Mouse (Mus musculus) embryonic stem cell, embryonic (primary cell): ENCODE data around the gene 1700028J19Rik.
"Not testable (repeated sequence)": the region's sequence is repeated elsewhere in the genome, so short reads cannot be mapped to it uniquely, and the experiment has no call there.

Experiments used
- CTCF ChIA-PET, 4 experiments: fragments of 300-600 bp in 2 of 4; fragments of 350-600 bp in 2 of 4; sonication (Branson Sonifier 250); formaldehyde crosslinking; loops; one replicate each; lab custom pipeline; 2022; ENCODE audit warnings: inconsistent platforms in 2 of 4; lab: Charles Lee
- POLR2A ChIA-PET, 4 experiments: fragments of 300-600 bp in 2 of 4; fragments of 350-600 bp in 2 of 4; sonication (Branson Sonifier 250); formaldehyde crosslinking; loops; one replicate each; lab custom pipeline; 2022; ENCODE audit warnings: antibody characterized with exemption in 4 of 4, inconsistent platforms in 1 of 4; lab: Charles Lee

The 1700028J19Rik gene

DNA sequence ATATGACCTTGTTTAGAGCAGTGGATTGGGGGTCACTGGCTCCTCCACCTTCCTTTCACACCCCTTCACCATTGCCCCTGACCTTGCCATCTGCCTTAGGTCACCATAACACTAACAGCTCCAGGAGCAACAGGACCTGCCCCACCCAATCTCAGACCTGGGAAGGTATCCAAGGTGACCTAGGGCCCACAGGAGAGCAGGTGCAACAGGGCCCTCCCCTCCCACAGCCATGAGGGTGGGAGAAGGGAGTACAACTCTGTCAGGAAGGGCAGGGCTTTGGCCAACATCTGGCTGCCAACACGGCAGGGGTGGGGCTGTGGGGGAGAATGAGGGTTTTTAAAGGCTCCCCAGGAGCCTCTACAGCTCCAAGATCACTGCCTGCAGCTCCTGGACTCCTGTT is 21.4 kb downstream of the 1700028J19Rik start, which contains the start of gene Klk1:
Gene Klk1, plus strand, starts transcription at position 285 of the 400 bp plus-strand sequence.
- ChIA-PET CTCF (interaction anchor here in 3 of 4 experiments (0.6 to 1.2 kb wide), 5 partner anchors 21 to 449 kb away, joined by 3 to 11 read pairs (median 3); no protein-coding TSS in a partner anchor), POLR2A (interaction anchor here (0.8 to 6.4 kb wide), 12 partner anchors 8 to 271 kb away, joined by 3 to 34 read pairs (median 3); partner anchors contain the start of genes 1700028J19Rik (in 4 of the 4), 2410002F23Rik (in 4 of the 4), Emc10 (in 1 of the 4) and Fam71e1 (in 1 of the 4))

DNA sequence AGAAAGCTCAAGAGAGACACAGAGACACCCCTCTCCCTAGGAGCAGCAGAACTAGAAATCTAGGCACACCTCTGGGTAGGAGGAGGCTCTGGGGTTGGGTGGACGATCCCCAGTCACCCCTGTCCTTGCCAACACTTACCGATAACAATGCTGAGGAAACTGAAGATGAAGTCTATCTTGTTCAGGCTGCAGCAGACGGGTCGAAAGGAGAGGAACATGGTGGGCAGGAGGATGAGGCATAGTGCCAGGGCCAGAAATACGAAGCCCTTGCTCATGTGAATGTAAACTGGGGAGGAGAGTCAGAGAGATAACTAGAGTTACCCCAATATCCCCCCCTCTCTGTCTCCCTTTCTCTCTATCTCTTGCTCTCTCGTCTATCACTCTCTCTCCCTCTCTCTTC is 24.2 kb downstream of the 1700028J19Rik start:
- CTCF ChIA-PET = not testable (repeated sequence)
- POLR2A ChIA-PET = interaction anchor here in 1 of 4 experiments (6.4 kb wide), 1 partner anchor 24 kb away, joined by 34 read pairs; the partner anchor contains the start of genes 1700028J19Rik and 2410002F23Rik

DNA sequence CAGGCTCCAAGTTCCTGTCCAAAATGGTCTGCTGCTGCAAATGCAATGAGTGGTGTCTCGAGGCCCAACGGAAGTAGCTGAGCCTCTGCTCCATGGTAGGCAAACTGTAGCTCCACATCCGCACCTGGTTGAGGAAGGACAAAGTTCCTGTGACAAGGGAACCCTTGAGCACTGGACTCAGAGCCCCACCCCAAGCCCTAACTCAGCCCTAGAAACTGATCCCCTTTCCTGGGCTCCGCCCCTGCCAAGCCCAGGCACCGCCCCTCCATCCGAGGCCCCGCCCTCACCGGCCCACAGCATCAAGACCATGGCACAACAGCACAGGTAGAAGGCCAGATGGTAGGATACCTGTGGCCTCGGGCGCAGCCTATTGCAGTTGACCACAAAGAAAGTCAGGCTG is 24.9 kb downstream of the 1700028J19Rik start:
- CTCF ChIA-PET = not testable (repeated sequence)
- POLR2A ChIA-PET = interaction anchor here in 1 of 4 experiments (0.5 to 6.4 kb wide), 2 partner anchors 25 to 136 kb away, joined by 3 to 34 read pairs; partner anchors contain the start of genes 1700028J19Rik and 2410002F23Rik

DNA sequence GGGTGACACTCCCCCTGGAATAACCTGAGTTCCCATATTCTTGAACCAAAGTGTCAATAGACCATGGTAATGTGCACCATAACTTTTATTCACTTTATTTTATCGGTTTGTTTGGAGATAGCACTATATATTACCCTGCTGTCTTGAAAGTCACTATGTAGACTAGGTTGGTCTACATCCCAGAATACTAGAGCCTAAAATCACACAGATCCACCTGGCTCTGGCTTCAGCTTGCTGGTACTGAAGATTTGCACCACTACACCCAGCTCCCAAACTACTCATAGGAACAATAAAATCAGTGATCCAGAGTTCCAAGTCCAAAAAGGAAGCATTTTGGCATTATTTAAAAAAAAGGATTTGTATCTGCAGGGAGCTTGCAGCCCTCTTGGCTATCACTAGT is 30.9 kb downstream of the 1700028J19Rik start, which contains the start of gene Klk1b5:
Gene Klk1b5, plus strand, starts transcription at position 301 of the 400 bp plus-strand sequence.
- ChIA-PET CTCF (no interaction called here), POLR2A (no interaction called here)

DNA sequence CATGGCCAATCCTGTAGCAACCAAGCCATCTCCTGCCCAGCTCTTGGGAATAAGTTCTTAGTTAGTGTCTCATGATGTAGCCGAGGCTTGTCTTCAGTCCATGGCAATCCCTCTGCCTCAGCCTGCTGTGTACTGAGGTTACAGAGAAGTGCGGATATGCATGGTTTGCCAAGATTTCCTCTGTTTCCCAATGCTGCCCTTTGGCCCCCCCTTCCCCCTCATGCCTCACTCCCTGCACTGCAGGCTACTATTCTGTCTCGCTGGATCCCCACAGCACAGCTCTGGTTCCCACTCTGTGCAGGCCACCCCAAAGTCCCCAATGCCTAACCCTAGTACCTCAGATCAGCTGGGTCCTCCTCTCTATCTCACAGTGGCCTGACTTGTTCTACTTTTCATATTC is 38.2 kb downstream of the 1700028J19Rik start:
- CTCF ChIA-PET = no interaction called here
- POLR2A ChIA-PET = no interaction called here

DNA sequence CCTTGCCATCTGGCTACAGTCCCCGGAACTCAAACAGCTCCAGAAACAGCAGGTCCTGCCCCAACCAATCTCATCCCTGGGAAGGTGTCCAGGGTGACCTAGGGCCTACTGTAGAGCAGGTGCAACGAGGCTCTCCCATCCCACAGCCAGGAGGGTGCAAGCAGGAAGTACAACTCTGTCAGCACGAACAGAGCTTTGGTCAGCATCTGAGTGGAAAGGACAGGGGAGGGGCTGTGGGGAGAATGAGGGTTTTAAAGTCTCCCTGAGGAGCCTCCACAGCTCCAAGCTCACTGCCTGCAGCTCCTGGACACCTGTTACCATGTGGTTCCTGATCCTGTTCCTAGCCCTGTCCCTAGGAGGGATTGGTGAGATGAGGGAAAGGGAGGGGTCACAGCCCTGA is 39.4 kb downstream of the 1700028J19Rik start, which contains the start of gene Klk1b4:
Gene Klk1b4, plus strand, starts transcription at position 301 of the 400 bp plus-strand sequence.
- CTCF ChIA-PET, POLR2A ChIA-PET: not testable (repeated sequence)

DNA sequence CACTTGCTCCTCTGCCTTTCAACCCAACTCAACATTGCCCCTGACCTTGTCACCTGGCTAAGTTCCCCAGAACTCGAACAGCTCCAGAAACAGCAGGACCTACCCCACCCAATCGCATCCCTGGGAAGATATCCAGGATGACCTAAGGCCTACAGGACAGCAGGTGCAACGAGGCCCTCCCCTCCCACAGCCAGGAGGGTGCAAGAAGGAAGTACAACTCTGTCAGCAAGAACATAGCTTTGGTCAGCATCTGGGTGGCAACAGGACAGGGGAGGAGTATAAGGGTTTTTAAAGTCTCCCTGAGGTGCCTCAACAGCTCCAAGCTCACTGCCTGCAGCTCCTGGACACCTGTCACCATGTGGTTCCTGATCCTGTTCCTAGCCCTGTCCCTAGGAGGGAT is 48.6 kb downstream of the 1700028J19Rik start, which contains the start of gene Klk1b3:
Gene Klk1b3, plus strand, starts transcription at position 301 of the 400 bp plus-strand sequence.
- ChIA-PET POLR2A (interaction anchor here in 1 of 4 experiments (0.6 kb wide), 1 partner anchor 66 kb away, joined by 10 read pairs; no protein-coding TSS in a partner anchor), CTCF (no interaction called here)

DNA sequence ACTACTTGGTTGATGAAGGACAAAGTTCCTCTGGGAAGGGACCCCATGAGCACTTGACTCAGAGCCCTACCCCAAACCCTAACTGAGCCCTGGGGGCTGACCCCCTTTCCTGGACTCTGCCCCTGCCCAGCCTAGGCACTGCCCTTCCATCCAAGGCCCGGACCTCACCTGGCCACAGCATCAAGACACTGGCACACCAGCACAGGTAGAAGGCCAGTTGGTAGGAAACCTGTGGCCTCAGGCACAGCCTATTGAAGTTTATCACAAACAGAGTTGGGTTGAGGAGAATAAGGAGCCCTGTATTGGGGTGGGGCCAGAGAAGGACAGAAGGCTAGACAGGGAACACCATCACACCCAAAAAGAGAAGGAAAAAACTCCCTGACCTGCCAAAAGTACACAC is 53.0 kb downstream of the 1700028J19Rik start:
- POLR2A ChIA-PET, CTCF ChIA-PET: not testable (repeated sequence)

DNA sequence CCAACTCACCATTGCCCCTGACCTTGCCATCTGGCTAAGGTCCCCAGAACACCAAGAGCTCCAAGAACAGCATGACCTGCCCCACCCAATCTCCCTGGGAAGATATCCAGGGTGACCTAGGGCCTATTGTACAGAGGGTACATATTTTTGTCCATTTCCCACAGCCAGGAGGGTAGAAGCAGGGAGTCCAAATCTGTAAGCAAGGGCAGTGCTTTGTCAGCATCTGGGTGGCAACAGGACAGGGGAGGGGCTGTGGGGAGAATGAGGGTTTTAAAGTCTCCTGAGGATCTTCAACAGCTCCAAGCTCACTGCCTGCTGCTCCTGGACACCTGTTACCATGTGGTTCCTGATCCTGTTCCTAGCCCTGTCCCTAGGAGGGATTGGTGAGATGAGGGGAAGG is 58.6 kb downstream of the 1700028J19Rik start, which contains the start of gene Klk1b24:
Gene Klk1b24, plus strand, starts transcription at position 301 of the 400 bp plus-strand sequence.
- CTCF ChIA-PET = not testable (repeated sequence)
- POLR2A ChIA-PET = interaction anchor here in 3 of 4 experiments (0.5 to 1.2 kb wide), 3 partner anchors 17 to 451 kb away, joined by 3 read pairs; no protein-coding TSS in a partner anchor

DNA sequence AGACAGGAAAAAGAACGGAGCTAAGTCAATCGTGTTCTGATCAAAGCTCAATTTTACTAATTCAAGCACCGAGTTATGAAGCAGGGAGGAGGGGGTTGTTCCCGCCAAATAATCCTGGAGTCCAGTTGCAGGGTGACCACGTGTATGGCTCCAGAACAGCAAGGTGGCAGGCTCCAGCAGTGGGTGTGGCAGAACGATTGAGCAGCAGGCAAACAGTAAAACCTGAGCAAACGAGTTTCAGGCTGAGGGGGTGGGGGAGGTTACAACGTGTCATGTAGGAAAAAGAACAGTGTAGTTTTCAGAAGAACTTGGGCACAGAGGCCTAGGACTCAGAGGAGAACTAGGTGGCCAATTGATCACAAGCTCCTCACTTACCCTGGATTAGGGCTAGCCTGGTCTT is 60.0 kb downstream of the 1700028J19Rik start:
- CTCF ChIA-PET = interaction anchor here in 1 of 4 experiments (0.7 kb wide), 1 partner anchor 39 kb away, joined by 3 read pairs; the partner anchor contains the start of gene Klk1
- POLR2A ChIA-PET = interaction anchor here in 1 of 4 experiments (1.2 kb wide), 1 partner anchor 19 kb away, joined by 3 read pairs; no protein-coding TSS in a partner anchor
